Mouse (Mus musculus): Measurements from ENCODE around the gene Bad.

DNA sequence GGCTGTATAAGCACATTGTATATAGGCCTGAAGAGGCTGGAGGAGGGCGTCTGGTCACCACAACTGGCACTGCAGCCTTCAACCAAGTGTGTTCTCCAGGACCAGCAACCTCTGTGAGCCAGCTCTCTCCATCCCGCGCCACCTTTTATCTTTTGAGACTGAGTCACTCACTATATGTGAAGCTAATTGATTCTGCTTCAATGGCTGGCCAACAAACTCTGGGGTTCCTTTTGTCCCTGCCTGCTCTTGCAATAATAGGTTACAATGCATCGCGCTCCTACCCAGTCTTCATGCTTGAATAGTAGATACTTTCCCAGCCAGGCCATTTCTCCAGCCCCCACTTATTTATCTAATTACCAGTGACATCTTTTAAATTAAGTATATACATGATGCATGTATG, 42.0 kb downstream of the Bad start:
- TF ChIP-seq CTCF (IDR thresholded peaks at IDR 0.05; ENCODE audit: low read depth) (no peak), EP300 (IDR thresholded peaks at IDR 0.05; ENCODE audit: low read depth) (no peak)

All from liver, embryonic 14.5 days (tissue).